Mouse (Mus musculus) midbrain, embryonic 10.5 days (tissue): ENCODE measurements around the gene Fndc8. TPM values are rescaled to one million over a fixed set of nuclear protein-coding genes. Genes with fewer than 3 reads are reported as not detected.

ENCODE experiments used
- DNase-seq: peaks from one replicate; pipeline ENCODE4 v3.0.0-alpha.2; 2017; ENCODE audit warnings: low spot score
- H3K27ac ChIP-seq: fragments of 300-500 bp; sonication (generic); replicated peaks from 2 replicates; pipeline ENCODE4 v1.5.1; 2016; ENCODE audit warnings: mild to moderate bottlenecking
- H3K27me3 ChIP-seq: fragments of 300-500 bp; sonication (generic); 2 replicates; pipeline ENCODE4 v1.6.1; 2016; ENCODE audit warnings: low read depth, mild to moderate bottlenecking; ENCODE audit not compliant: poor library complexity, severe bottlenecking
- H3K36me3 ChIP-seq: fragments of 300-500 bp; sonication (generic); 2 replicates; pipeline ENCODE4 v1.6.1; 2016; ENCODE audit warnings: mild to moderate bottlenecking, moderate library complexity
- H3K4me1 ChIP-seq: fragments of 300-500 bp; sonication (generic); 2 replicates; pipeline ENCODE4 v1.6.1; 2016
- H3K4me3 ChIP-seq: fragments of 300-500 bp; sonication (generic); 2 replicates; pipeline ENCODE4 v1.5.1; 2016; ENCODE audit warnings: mild to moderate bottlenecking, moderate library complexity
- H3K9me3 ChIP-seq: fragments of 300-500 bp; sonication (generic); replicated peaks from 2 replicates; pipeline ENCODE4 v1.6.1; 2016; ENCODE audit warnings: mild to moderate bottlenecking
- WGBS: fragments of 180-500 bp; shearing (Covaris S2); methylation state at CpG from one replicate; pipeline ENCODE4 v1.1.7; 2016; 5-methylcytosine and 5-hydroxymethylcytosine counted together
- polyA plus RNA-seq: library from polyadenylated mRNA; unstranded; fragments of >200 nt; fragmentation: Nextera tagmentation; extraction: Ambion mirVana; gene quantifications from 2 replicates; pipeline ENCODE4 v1.2.1, GENCODE M21; 2016

Fndc8 gene
- polyA plus RNA-seq, 1 experiment from 2014 or later: 0.28 TPM

GRCm38 (mm10) chr11:82874924-82875323 is 17.0 kb upstream of the Fndc8 start:
- no peak for DNase-seq
- WGBS: 88% methylated on average over 5 of the region's 5 CpGs
- Histone ChIP-seq H3K27me3 (0 out of 2 replicates have a peak, but pooled peaks cover 3% of the 10 kb centered on the region), H3K27ac (no peak overlapping the region), H3K4me1 (peaks cover 10% of the 10 kb centered on the region), H3K36me3 (peaks cover 12% of the 10 kb centered on the region; the same call in 1 of the 2 replicates), H3K4me3 (no peak overlapping the region), H3K9me3 (no peaks in the 10 kb centered on the region)

- peaks cover 12% of the 10 kb centered on the region; the same call in 1 of the 2 replicates for H3K36me3 ChIP-seq
- no peaks in the 10 kb centered on the region for H3K27me3 ChIP-seq
- WGBS: 88% methylated on average over 5 of the region's 5 CpGs
- H3K4me1 ChIP-seq: peaks cover 3% of the 10 kb centered on the region
- no peak overlapping the region for H3K27ac ChIP-seq
- no peak for DNase-seq
- no peak overlapping the region for H3K4me3 ChIP-seq
- H3K9me3 ChIP-seq: no peaks in the 10 kb centered on the region
Observed at GRCm38 (mm10) chr11:82875631-82876030, 16.3 kb upstream of the Fndc8 start.

DNA sequence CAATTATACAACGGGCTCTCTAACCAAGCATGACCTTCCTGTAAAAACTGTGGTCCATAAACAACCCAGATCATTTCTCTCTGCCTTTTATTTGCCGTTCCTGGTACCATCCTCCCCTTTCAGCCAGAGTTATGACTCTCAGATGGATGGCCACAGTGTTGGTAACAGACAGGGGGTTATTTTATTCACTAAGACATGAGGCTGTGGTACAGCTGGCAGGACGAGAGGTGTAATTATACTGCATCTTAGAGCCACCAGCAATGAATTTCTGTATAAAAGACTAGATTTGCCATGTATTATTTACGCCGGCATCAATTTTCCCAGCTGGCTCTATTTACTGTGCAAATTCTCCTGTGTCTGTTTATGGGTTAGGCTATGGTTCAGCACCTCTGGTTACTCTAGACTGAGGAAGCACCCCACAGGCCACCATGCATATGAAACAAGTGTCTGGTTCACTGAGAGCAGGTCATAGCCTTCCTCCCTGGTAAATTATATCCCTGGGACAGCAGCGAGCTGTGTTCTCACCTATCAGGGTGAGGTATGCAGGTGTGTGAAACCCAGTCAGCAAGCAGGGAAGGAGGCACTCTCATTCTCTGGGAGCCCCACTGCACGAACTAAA is 14.1 kb upstream of the Fndc8 start:
- Histone ChIP-seq H3K4me1 (no peaks in the 10 kb centered on the region), H3K36me3 (peaks cover 31% of the 10 kb centered on the region), H3K9me3 (no peaks in the 10 kb centered on the region), H3K4me3 (no peak overlapping the region), H3K27me3 (no peaks in the 10 kb centered on the region), H3K27ac (no peak overlapping the region)
- DNase-seq: no peak
- WGBS: 91% methylated on average over 7 of the region's 7 CpGs

DNA sequence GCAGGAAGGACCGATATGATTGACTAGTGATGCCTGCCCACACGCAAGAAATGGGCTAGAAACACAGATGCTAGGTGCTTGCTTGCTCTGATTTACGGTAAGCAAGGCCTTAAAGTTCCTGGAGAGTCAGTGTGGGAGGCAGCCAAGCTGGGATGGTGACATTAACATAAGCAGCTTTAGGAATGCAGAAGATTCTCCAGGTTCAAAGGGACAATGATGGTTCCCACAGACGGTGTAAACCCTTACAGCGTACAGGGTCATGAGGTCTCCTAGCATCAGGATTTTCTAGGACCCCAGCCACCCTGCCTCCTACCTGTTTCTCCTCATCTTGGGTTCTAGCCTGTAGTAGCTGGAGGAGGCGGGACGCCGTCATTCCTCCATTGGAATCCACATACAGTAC is 8.7 kb upstream of the Fndc8 start:
- peaks cover 5% of the 10 kb centered on the region for H3K4me1 ChIP-seq
- H3K36me3 ChIP-seq: peaks cover 33% of the 10 kb centered on the region
- no peak overlapping the region for H3K27ac ChIP-seq
- H3K4me3 ChIP-seq: no peak overlapping the region
- 71% methylated on average over 8 of the region's 8 CpGs for WGBS
- no peak for DNase-seq
- no peaks in the 10 kb centered on the region for H3K9me3 ChIP-seq
- H3K27me3 ChIP-seq: no peaks in the 10 kb centered on the region

GRCm38 (mm10) chr11:82886559-82886958 is 5.4 kb upstream of the Fndc8 start:
- no peak overlapping the region for H3K27ac ChIP-seq
- H3K36me3 ChIP-seq: peaks cover 15% of the 10 kb centered on the region
- no peak for DNase-seq
- no peaks in the 10 kb centered on the region for H3K9me3 ChIP-seq
- peaks cover 25% of the 10 kb centered on the region for H3K4me1 ChIP-seq
- peaks cover 3% of the 10 kb centered on the region for H3K27me3 ChIP-seq
- WGBS: 87% methylated on average over 3 of the region's 3 CpGs
- H3K4me3 ChIP-seq: no peak overlapping the region

- H3K36me3 ChIP-seq: 0 out of 2 replicates have a peak, but pooled peaks cover 2% of the 10 kb centered on the region
- H3K4me1 ChIP-seq: peaks cover 25% of the 10 kb centered on the region
- WGBS: 79% methylated on average over 10 of the region's 10 CpGs
- DNase-seq: no peak
- peaks cover 11% of the 10 kb centered on the region for H3K27me3 ChIP-seq
- no peak overlapping the region for H3K27ac ChIP-seq
- H3K9me3 ChIP-seq: no peaks in the 10 kb centered on the region
- H3K4me3 ChIP-seq: peak overlapping the region; percentile 7; the same call in 1 of the 2 replicates
Observed at GRCm38 (mm10) chr11:82888491-82888946, 3.4 kb upstream of the Fndc8 start.

DNA sequence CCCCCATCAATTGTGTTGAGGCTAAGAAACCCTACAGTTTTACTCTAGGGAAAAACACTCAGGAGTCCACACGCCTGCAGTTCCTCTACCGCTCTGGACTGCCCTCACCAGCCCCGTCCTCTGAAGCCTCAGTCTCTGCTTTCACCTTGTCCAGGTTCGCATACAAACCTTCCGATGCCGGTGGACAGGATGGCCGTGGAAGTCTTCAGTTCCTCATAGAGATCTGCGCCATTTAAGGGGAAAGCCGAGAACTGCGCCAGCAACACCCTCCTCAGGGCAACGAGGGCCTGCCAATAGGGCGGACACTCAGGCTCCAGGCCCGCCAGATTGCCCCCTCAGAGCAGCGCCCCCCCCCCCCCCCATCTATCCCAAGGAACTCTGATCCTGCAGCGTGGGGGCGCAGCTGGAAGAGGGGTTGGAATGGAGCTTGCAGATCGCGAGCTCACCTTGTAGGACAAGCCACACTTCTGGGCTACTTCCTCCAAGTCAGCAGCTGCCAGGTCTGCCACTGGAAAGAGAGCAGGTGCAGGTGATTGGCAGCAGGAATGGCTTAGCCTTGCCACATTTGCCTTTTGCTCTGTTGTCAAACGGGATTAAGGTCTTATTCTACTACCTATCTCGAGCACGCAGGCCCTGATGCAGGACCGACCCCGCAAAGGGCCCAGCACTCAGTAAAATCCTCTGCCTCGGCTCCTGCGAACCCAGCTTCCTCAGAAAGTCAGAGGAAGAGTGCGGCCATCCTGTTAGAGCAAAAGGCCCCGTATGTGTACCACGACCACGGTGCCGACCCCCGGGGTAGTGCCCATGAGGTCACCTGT is 2.2 kb upstream of the Fndc8 start:
- Histone ChIP-seq H3K4me3 (peak overlapping the region; percentile 73), H3K9me3 (no peaks in the 10 kb centered on the region), H3K36me3 (0 out of 2 replicates have a peak, but pooled peaks cover 2% of the 10 kb centered on the region), H3K27ac (peak overlapping the region; percentile 87), H3K4me1 (peaks cover 25% of the 10 kb centered on the region), H3K27me3 (peaks cover 11% of the 10 kb centered on the region)
- 7% methylated on average over 31 of the region's 31 CpGs for WGBS
- peak; percentile 44 for DNase-seq

DNA sequence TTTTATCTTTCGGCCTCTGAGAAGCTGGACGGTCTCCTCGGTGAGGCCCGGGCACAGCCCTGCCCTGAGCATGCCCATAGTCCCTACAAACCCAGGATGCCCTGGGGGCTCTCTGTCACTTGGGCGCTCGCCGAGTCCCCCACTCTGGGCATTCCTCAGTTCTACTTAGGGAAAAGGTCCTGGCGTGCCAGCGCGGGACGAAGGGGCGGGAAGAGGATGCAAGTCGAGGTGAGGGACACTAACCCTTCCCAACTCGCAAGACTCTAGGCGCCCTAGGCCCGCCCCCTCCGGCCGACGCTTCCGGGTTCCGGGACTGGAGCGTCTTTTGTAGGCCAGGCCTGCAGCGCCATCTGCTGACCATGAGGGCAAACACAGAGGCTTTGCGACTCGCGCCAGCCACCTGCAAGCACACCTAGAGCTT is 1.6 kb upstream of the Fndc8 start, which contains the start of gene Rad51d:
Rad51d (minus strand) TSS at position 273 of the 421 bp plus-strand sequence.
- Histone ChIP-seq H3K27ac (peak within 1 kb of the TSS; percentile 87), H3K4me1 (peaks cover 25% of the 10 kb centered on the region), H3K4me3 (peak within 1 kb of the TSS; percentile 73), H3K9me3 (no peaks in the 10 kb centered on the region), H3K36me3 (no peaks in the 10 kb centered on the region), H3K27me3 (peaks cover 11% of the 10 kb centered on the region)
- DNase-seq: peak; percentile 93
- under 1% methylated on average over 26 of the region's 26 CpGs for WGBS

GRCm38 (mm10) chr11:82897478-82897877 is 5.6 kb downstream of the Fndc8 start:
- no peaks in the 10 kb centered on the region for H3K4me1 ChIP-seq
- H3K27me3 ChIP-seq: no peaks in the 10 kb centered on the region
- no peaks in the 10 kb centered on the region for H3K9me3 ChIP-seq
- H3K36me3 ChIP-seq: peaks cover 51% of the 10 kb centered on the region
- H3K4me3 ChIP-seq: no peak overlapping the region
- 85% methylated on average over 10 of the region's 10 CpGs for WGBS
- no peak overlapping the region for H3K27ac ChIP-seq
- DNase-seq: no peak

GRCm38 (mm10) chr11:82899720-82900119 is 7.8 kb downstream of the Fndc8 start:
- Histone ChIP-seq H3K36me3 (peaks cover 74% of the 10 kb centered on the region), H3K4me3 (no peak overlapping the region), H3K27me3 (no peaks in the 10 kb centered on the region), H3K4me1 (no peaks in the 10 kb centered on the region), H3K27ac (no peak overlapping the region), H3K9me3 (no peaks in the 10 kb centered on the region)
- WGBS: 95% methylated on average over 5 of the region's 5 CpGs
- no peak for DNase-seq

GRCm38 (mm10) chr11:82901606-82902310 is 9.8 kb downstream of the Fndc8 start:
- peaks cover 94% of the 10 kb centered on the region for H3K36me3 ChIP-seq
- DNase-seq: no peak
- 94% methylated on average over 20 of the region's 20 CpGs for WGBS
- no peaks in the 10 kb centered on the region for H3K9me3 ChIP-seq
- H3K4me1 ChIP-seq: no peaks in the 10 kb centered on the region
- no peak overlapping the region for H3K4me3 ChIP-seq
- H3K27me3 ChIP-seq: no peaks in the 10 kb centered on the region
- H3K27ac ChIP-seq: no peak overlapping the region

DNA sequence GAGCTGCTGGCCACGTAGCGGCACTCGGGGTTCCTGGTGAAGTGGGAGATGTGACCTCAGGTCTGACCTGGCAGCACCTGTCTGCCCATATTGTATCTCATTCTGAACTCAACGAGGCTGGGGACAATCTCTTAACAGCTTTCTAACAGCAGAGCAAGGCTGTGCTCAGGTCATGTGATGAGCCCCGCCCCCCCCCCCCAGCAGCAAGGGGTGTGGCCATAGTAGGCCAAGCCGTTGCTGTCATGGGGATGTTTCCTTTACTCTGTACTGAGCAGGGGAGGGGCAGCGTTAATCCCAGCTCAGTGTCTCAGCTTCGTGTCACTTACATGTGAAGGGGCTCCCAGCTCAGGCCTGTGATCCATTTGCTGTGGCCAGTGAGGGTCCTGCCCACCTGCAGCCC is 13.0 kb downstream of the Fndc8 start:
- H3K36me3 ChIP-seq: peaks cover 68% of the 10 kb centered on the region
- no peak overlapping the region for H3K27ac ChIP-seq
- H3K4me3 ChIP-seq: no peak overlapping the region
- 70% methylated on average over 8 of the region's 8 CpGs for WGBS
- H3K27me3 ChIP-seq: peaks cover 8% of the 10 kb centered on the region; the same call in 1 of the 2 replicates
- DNase-seq: no peak
- H3K4me1 ChIP-seq: peaks cover 15% of the 10 kb centered on the region
- H3K9me3 ChIP-seq: no peaks in the 10 kb centered on the region
